Mouse (Mus musculus): ENCODE results near the gene Dbr1. TPM values are rescaled to one million over a fixed set of nuclear protein-coding genes. Genes with fewer than 3 reads are reported as not detected.

Gene Dbr1
- total and polyA plus RNA-seq, 3 experiments: 51.6 to 53.7 TPM; not detected in 1

- TF ChIP-seq NRF1 (IDR thresholded peaks at IDR 0.05; ENCODE audit: insufficient read depth, low read depth, low read length, poor library complexity, severe bottlenecking): no peak
- peak; percentile 12; the same call in 1 of the 2 replicates for TF ChIP-seq SIN3A (IDR thresholded peaks at IDR 0.05; ENCODE audit: low read length)
- peak; percentile 64 for DNase-seq (ENCODE audit: low read depth, low spot score)
- peak overlapping the region; percentile 100 for H3K27ac ChIP-seq (ENCODE audit: control insufficient read depth, low read depth, low read length)
- peak overlapping the region; percentile 83 to 92 for H3K4me3 ChIP-seq (ENCODE audit: control insufficient read depth in 1 of 2, insufficient read depth in 1 of 2, low read depth in 2 of 2, low read length in 2 of 2)
- no peaks in the 10 kb centered on the region for H3K9me3 ChIP-seq (replicated peaks; ENCODE audit: insufficient read depth, low read length)
- peak overlapping the region; percentile 100 for H3K9ac ChIP-seq (ENCODE audit: control insufficient read depth, low read depth, low read length, poor library complexity, severe bottlenecking)
- H3K27me3 ChIP-seq (ENCODE audit: control insufficient read depth in 1 of 2, insufficient read depth in 2 of 2, low read length in 2 of 2): no peaks in the 10 kb centered on the region
- H3K36me3 ChIP-seq (ENCODE audit: control insufficient read depth in 1 of 2, insufficient read depth in 2 of 2, low read length in 2 of 2): peaks cover 0 to 23% of the 10 kb centered on the region in 2 experiments; a peak in 2 of 4 replicates
- peaks cover 9 to 12% of the 10 kb centered on the region in 2 experiments for H3K4me1 ChIP-seq (ENCODE audit: control insufficient read depth in 1 of 2, insufficient read depth in 2 of 2, low read length in 2 of 2)
- peaks cover 38% of the 10 kb centered on the region for H3K79me2 ChIP-seq (ENCODE audit: control insufficient read depth, insufficient read depth, low read length, poor library complexity)
These were observed 7.6 kb upstream of the Dbr1 start for GRCm38 (mm10) chr9:99568023-99568346.

GRCm38 (mm10) chr9:99568347-99569070, 7.1 kb upstream of the Dbr1 start, which contains the start of gene Armc8:
Gene Armc8, minus strand, starts transcription at chr9:99568899.
- Histone ChIP-seq H3K9ac (ENCODE audit: control insufficient read depth, low read depth, low read length, poor library complexity, severe bottlenecking) (peak within 1 kb of the TSS; percentile 100), H3K27ac (ENCODE audit: control insufficient read depth, low read depth, low read length) (peak within 1 kb of the TSS; percentile 100), H3K4me1 (ENCODE audit: control insufficient read depth in 1 of 2, insufficient read depth in 2 of 2, low read length in 2 of 2) (peaks cover 9% of the 10 kb centered on the region in 2 experiments), H3K36me3 (ENCODE audit: control insufficient read depth in 1 of 2, insufficient read depth in 2 of 2, low read length in 2 of 2) (peaks cover 0 to 18% of the 10 kb centered on the region in 2 experiments; a peak in 2 of 4 replicates), H3K4me3 (ENCODE audit: control insufficient read depth in 1 of 2, insufficient read depth in 1 of 2, low read depth in 2 of 2, low read length in 2 of 2) (peak within 1 kb of the TSS; percentile 83 to 92), H3K79me2 (ENCODE audit: control insufficient read depth, insufficient read depth, low read length, poor library complexity) (peaks cover 33% of the 10 kb centered on the region), H3K9me3 (replicated peaks; ENCODE audit: insufficient read depth, low read length) (no peaks in the 10 kb centered on the region), H3K27me3 (ENCODE audit: control insufficient read depth in 1 of 2, insufficient read depth in 2 of 2, low read length in 2 of 2) (no peaks in the 10 kb centered on the region)
- peak; percentile 96 for DNase-seq (ENCODE audit: low read depth, low spot score)
- TF ChIP-seq MAX (IDR thresholded peaks at IDR 0.05; ENCODE audit: low read length): peak; percentile 11
- no peak for TF ChIP-seq POLR2AphosphoS2 (IDR thresholded peaks at IDR 0.05; ENCODE audit: low read length)
- TF ChIP-seq ZC3H11A (IDR thresholded peaks at IDR 0.05; ENCODE audit: low read depth, low read length): peak; percentile 99
- TF ChIP-seq CHD1 (IDR thresholded peaks at IDR 0.05; ENCODE audit: low read depth, low read length): no peak
- no peak for TF ChIP-seq JUND (IDR thresholded peaks at IDR 0.05; ENCODE audit: low read depth, low read length)
- TF ChIP-seq MYB (IDR thresholded peaks at IDR 0.05; ENCODE audit: low read depth, low read length): no peak; the same call in 1 of the 2 replicates
- no peak for TF ChIP-seq UBTF (IDR thresholded peaks at IDR 0.05; ENCODE audit: borderline replicate concordance, insufficient read depth, low read depth, low read length)
- peak; percentile 83 for TF ChIP-seq BHLHE40 (IDR thresholded peaks at IDR 0.05; ENCODE audit: borderline replicate concordance, low read depth, low read length)
- TF ChIP-seq MYC (IDR thresholded peaks at IDR 0.05; ENCODE audit: low read depth, low read length): peak; percentile 45; the same call in 1 of the 2 replicates
- TF ChIP-seq POLR2A (IDR thresholded peaks at IDR 0.05; ENCODE audit: control insufficient read depth in 1 of 2, insufficient read depth in 1 of 2, low read depth in 1 of 2, low read length in 2 of 2, poor library complexity in 1 of 2): peak in 1 of 2 experiments; percentile 89
- peak; percentile 75; the same call in 1 of the 2 replicates for TF ChIP-seq MXI1 (IDR thresholded peaks at IDR 0.05; ENCODE audit: low read depth, low read length)
- TF ChIP-seq MEF2A (IDR thresholded peaks at IDR 0.05; ENCODE audit: extremely low read depth, insufficient replicate concordance, low read depth, low read length, poor library complexity, severe bottlenecking): no peak
- peak; percentile 75 for TF ChIP-seq TBP (IDR thresholded peaks at IDR 0.05; ENCODE audit: low read depth, low read length)
- peak; percentile 89 for TF ChIP-seq HCFC1 (IDR thresholded peaks at IDR 0.05; ENCODE audit: low read depth, low read length)
- TF ChIP-seq EP300 (IDR thresholded peaks at IDR 0.05; ENCODE audit: low read depth in 1 of 2, low read length in 2 of 2): no peak
- TF ChIP-seq ETS1 (IDR thresholded peaks at IDR 0.05; ENCODE audit: low read depth, low read length): peak; percentile 45; the same call in 1 of the 2 replicates
- no peak for TF ChIP-seq GATA1 (IDR thresholded peaks at IDR 0.05; ENCODE audit: low read depth, low read length)
- peak; percentile 88 for TF ChIP-seq NRF1 (IDR thresholded peaks at IDR 0.05; ENCODE audit: insufficient read depth, low read depth, low read length, poor library complexity, severe bottlenecking)
- no peak for TF ChIP-seq SMC3 (IDR thresholded peaks at IDR 0.05; ENCODE audit: low read depth, low read length)
- no peak; the same call in 1 of the 2 replicates for TF ChIP-seq KAT2A (conservative IDR thresholded peaks at IDR 0.05; ENCODE audit: low read depth, low read length)

All from MEL (cell line).